Mouse (Mus musculus) hematopoietic stem cell, adult 5-6 weeks (primary cell): ENCODE measurements around the gene Myo9b. TPM values are rescaled to one million over a fixed set of nuclear protein-coding genes. Genes with fewer than 3 reads are reported as not detected.

Source experiments
- ATAC-seq, 2 experiments: fragments of 125-278 bp in 1 of 2; replicated peaks in 1 of 2; 2 replicates each; pipeline ENCODE4 v1.8.0; 2016 to 2017; ENCODE audit warnings: inconsistent platforms in 2 of 2, mild to moderate bottlenecking in 2 of 2, moderate number of reproducible peaks in 2 of 2, low read depth in 1 of 2, moderate TSS enrichment in 1 of 2; ENCODE audit not compliant: low FRiP score in 2 of 2, poor library complexity in 2 of 2, severe bottlenecking in 2 of 2, insufficient read depth in 1 of 2, low TSS enrichment in 1 of 2
- total RNA-seq: library from RNA; stranded (forward); fragments of 172-1452, 232-1000 nt; gene quantifications from 2 replicates; pipeline ENCODE4 v1.2.3, GENCODE M21; 2017

The Myo9b gene
- total RNA-seq, 1 experiment from 2014 or later, result 43.6 TPM

DNA sequence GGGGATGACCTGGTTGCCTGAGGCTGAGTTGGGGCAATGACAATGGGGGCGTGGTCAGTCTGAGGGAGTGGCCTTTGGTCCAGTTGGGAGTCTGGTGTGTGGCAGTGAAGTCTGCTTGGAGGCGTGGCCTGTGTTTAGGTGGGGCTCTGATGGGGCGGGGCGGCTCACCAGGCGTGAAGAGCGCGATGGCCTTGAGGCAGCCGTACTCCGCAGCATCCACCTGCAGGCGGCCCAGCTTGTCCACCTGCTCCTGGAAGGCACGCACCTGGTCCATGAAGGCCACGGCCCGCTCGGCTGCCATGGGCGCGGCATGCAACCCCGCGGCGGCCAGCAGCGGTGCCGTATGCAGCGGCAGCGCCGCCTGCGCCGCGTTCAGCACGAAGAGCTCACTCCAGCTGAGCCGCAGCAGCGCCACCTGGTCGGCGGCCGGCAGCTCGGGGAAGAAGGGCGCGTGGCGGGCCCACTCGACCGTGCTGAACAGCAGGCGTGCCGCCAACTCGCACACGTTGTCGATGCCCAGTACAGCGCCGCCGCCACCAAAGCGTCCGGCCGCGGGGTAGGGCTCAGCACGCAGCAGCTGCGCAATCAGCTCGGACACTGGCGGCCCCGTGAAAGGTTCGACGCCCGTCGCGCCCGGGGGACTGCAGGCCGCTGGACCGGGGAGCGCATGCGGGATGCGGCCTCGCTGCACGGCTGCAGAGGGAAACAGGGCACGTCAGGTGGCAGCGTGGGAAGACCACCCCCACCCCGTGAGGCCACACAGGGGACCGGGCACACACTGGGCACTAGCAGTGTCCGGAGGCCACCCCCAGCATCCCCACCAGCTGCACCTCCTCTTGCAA, 103.3 kb downstream of the Myo9b start:
- peak in 1 of 2 experiments; percentile 16; a peak in 1 of 4 replicates for ATAC-seq

DNA sequence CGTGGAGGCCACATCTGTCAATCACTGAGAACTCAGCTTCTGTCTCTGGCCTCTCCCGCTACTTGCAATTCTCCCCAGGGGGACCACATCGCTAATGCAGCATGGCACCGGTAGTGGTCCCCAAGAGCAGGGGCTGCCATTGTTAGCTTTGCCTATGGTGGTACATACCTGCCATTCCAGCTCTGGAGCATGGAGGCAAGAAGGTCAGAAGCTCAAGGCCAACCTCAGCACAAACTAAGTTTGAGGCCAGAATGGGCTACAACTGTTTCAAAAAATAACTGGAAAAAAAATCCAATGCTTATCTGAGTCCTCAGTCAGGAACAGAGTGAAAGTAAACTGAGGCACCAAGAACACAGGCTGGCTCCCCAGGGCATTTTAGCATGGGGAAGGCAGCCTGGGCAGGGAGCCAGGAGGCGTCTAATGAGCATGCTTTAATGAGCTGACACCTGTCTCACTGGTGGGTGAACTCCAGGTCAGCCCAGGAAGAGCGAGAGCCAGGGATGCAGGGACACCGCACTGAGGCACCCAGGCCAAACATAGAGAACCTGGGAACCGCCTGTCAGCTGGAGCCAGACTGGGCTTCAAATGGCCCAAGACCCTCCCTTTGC, 104.0 kb downstream of the Myo9b start:
- ATAC-seq, result no peak

DNA sequence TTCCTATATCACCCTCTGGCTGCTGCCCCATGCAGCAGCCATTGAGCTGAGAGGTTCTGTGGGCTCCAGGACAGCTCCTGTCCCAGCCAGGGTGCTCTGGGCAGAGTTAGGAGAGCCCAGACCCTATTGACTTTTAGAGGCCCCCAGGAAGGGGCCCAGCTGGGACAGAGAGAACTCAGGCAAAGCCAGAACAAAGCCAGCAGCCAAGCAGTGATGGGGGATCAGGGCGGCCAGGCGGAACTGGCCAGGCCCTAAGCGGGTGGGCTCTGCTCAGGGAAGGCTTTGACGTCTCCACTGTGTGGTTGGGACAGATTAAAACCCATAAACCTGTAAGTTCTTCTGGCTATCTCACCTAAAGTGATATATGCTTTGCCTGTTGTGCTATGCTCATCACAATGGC, 106.5 kb downstream of the Myo9b start:
- ATAC-seq, result no peak

DNA sequence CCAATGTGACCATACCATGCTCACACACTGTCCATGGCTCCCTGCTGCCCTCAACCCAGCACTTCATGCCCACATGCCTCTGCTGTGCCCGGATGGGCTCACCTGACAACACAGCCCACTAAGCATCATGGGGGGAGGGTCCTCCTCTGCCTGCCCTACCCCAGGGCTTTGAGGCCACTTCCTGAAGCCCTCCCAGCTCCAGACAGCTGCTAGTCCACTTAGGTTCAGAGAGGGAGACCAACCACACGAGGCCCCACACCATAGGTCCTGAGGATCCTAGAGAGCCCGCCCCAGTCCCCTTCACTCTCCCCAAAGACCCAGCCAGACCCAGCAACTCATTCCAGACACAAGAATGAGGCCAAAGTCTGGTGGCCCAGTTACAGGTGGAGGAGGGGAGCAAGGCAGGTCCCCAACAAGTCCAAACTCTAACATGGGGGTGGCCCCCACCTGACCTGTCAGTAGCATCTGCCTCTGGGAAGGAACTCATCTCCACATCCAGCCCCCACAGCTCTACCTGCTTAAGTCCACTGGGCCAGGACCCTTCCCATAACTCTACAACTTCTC, 107.1 kb downstream of the Myo9b start:
- no peak for ATAC-seq

DNA sequence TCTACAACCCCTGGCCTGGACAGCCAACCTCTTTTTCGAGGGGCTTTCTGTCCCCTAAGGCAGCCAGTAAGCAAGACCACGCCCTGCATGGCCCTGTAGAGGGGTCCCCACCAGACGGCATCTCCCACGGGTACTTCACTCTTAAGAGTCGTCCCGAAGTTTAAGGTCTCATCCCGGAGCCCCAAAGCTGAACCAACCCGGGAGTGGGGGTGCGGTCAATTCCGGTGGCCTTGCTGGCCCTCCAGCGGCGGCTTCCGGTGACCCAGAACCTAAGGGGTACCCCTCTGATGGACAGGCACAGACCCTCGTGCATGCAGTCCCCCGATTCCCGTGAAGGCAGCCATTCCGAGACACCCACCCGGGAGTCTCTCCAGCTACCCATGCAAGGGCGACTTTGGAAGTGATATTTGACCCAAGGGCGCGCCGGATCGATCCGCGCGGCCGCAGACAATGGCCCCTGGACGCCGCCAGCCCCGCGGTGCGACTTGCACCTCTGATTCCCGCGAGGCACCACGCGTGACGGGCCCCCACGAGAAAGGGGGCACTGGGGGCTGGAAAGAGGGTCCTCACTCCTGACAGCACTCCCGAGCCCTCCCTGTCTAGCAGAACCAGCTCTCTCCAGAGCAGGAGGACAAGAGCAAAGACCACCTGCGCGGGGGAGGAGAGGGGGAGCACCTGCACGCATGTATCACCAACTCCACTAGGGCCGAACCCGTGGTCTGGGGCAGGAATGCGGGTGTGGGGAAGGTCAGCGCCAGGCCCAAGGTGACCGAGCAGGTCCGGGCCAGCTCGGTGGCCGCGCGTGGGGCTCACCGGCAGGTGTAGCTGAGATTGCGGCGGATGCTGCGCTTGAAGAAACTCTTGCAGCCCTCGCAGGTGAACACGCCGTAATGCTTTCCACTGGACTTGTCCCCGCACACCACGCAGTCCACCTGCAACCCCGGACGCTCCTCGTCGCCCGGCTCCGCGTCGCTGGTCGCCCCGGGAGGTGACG, 108.0 kb downstream of the Myo9b start:
- ATAC-seq, result no peak

DNA sequence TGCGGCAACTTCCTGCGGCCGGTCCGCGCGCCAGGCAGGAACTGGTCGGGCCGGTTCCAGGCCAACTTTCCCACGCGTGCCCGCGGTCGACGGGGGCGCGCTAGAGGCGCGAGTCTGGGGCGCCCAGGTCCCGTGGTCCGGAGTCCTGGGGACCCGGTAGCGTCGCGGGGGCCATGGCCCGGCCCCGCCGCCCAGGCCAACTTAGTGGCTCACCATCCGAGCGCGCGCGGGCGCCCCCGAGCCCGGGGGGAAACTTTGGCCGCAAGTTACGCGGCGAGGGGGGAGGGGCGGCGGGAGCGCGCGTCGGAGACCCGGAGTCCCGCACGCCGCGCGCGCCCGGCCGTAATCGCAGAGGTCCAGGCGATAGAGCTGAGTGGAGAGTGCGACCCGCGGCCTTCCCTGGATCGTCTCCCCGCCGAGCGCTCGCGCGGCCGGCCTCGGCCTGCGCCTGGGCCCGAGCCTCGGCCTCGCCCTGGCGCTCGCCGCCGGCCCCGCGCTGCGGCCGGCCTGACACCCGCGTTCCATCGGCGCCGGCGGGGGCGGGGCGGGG, 109.0 kb downstream of the Myo9b start, which contains the start of gene Nr2f6:
TSS of gene Nr2f6 (minus strand) at position 540 of the 550 bp plus-strand sequence.
- no peak for ATAC-seq

DNA sequence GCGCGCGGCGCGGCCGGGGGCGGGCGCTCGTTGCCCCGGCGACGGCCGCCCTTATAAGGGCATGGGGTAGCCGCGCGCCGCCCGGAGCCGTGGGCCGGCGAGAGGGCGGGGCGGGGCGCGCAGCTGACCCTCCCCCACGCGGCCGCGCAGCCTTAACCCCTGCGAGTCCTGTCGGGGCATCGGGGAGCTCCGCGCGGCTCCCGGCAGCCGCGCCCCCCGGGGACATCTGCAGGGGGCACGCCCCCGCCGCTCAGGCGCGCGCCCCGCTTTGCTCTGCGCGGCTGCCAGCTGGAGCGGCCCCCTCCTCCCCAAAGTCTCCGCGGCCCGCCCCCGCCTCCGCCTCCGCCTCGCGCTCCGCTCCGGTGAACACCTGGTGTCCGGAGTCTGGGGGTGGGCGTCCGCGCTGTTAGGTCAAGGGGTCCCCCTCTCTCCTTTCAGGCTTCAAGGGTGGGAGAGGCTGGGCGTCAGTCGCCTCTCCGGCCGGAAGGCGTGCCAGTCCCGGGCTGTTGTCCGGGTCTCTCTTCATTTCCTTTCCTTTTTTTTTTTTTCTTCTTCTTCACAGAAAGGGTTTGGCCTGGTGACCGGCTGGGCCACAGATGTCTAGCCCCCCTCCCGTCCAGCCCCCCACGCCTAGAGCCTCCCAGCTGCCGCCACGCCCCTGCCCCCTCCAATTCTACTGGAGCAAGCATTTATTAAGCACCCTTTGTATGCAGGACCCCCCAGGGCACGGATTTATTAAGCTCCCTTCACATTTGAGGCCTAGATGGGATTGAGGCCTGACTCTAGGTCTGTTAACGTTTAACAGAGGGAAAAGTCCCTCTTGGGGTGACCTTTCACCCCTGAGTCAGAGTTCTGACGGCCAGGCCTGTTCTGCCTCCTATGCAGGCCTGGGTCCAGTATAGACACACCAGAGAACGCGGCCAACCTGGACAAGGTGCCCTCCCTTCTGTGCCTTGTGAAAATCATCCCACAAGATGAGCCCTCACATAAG, 109.8 kb downstream of the Myo9b start:
- peak; percentile 43 to 58; a peak in 2 of 4 replicates for ATAC-seq

DNA sequence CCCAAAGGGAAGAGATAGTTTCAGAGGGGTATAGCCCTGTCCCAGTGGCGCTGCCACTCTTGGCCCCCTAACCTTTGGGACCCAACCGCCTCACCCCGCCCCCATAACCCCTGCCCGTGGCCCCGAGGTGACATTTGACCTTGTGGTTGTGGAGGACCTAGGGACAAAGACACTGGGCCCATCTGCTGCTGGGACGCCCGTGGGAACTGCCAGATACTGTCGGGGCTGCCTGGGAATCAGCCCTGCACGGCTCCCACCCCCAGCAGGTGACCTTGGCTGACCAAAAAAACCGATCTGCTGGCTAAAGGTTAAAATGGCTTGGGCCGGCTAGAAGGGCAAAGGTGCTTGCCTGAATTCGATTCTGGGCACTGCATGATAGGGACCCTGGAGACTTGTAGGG, 110.9 kb downstream of the Myo9b start:
- ATAC-seq, result no peak

DNA sequence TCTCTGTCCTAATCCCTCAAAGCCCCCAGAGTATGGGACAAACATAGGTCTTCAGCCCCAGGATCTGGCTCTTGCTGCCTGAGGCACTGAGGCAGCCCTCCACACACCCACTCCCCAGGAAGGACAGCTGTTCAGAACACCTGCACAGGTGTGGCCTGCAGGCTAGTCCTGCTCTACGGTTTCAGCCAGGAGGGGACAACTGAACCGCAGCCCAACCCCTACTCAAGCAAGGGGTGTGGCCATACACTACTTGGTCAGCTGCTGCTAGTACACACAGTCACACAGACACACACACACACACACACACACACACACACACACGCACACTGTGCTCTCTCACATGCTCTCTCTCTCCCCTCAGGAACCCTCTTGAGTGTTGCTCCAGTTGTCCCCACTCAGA, 111.3 kb downstream of the Myo9b start:
- no peak for ATAC-seq

DNA sequence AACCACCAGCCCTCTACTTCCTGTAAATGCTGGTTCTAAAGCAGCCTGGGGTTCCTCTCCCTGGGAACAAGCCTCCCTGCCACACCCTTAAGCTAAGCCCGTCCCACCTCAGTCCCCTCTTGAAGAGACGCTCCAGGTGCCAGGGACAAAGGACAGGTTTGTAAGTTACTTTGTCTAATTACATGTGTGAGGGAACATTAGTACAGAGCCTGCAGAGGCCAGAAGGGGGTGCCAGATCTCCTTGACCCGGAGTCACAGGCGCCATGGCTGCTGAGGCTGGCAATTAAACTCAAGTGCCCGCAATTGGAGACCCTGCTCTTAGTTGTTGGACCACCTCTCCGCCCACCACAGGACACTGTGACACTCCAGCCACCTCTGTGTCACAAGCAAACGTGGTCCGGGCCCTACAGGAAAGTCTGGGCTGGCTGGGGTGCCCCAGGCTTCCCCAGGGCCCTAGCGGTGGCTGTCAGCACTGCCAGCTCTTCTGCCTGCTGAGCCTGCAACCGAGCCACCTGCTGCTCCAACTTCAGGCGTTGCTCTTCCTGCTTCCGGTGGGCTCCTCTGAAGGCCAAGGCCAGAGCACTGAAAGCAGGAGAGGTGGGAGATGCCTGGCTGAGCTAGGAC, 112.8 kb downstream of the Myo9b start:
- no peak for ATAC-seq

DNA sequence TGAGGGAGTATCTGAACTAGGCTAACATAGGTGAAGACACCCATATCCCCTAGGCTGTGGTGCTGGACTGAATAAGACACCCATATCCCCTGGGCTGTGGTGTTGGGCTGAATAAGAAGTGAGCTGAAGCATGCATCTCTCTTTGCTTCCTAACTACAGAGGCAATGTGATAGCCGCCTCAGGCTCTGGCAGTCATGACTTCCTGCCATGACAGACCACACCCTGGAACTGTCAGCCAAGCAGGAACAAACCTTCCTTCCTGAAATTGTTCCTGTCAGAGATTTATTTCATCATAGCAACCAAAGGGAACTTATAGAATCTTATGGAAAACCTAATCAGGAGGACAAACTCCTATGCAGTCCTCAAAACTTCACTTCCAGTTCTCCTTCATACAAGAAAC, 115.8 kb downstream of the Myo9b start:
- ATAC-seq, result no peak

DNA sequence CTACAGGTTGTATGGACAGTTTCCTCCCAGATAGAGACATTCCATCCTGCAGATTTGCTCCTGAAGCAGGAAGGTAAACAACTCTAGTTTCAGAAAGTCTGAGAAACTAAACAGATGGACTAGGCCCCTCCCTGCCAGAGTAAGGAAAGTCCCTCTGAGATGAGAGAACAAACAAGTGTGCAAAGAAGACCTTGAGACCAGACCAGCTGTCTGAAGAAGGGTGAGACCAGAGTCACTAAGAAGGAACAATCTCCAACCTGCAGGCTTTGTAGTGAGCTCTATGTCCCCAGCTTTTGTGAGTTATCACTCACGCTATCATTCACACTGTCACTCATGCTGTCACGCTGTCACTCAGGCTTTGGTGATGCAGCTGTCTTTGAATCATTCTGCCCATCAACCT, 119.2 kb downstream of the Myo9b start:
- ATAC-seq, result no peak

DNA sequence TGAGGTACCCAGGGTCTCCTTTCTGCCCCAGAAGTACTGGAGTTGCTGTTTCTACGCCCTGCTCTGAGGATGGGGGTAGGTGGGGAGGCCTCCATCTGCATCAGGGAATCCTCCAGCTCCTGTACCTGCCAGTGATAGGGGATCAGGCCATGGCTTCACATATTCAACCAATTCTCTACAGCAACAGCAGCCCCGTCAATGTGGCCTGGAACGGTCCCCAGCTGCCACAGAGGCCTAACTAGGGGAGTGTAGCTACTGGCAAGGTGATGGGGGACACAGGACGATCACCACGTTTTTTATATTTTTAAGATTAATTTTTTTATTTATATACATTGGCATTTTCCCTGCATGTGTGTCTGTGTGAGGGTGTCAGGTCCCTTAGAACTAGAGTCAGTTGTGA, 119.9 kb downstream of the Myo9b start:
- ATAC-seq, result no peak

DNA sequence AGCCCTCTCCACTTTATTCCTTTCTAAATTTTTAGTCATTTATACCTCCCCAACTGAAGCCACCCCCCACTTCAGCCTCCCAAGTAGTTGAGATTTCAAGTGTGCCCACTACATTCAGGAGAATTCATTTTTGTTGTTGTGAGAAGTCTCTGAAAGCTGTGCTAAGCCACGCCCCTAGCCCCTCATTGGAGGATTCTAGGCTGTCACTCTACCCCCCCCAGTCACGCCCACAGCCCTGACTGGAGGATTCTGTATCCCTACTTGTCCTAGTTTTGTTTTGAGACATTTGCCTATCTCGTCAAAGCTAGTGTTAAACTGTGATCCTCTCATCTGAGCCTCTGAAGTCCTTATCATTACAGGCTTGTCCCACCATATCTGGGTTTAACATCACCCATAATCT, 120.4 kb downstream of the Myo9b start:
- ATAC-seq, result no peak

DNA sequence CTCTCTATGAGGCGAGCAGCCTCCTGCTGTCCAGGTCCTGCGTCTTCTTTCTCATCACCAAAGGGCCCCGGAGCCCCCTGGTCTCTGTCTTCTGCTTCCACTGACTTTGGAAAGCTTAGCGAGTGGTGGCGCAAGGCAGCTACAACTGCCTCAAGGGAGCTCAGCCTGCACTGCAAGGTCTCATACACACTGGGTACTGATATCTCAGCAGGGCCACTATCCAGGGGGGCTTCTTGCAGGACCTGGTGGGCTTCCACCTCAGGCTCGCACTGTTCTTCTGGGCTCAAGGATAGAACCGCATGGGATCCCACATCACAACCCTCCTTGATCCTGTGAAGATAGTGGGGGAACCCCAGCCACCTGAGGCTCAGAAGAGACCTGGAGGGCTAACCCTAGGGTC, 122.0 kb downstream of the Myo9b start:
- ATAC-seq, result no peak

DNA sequence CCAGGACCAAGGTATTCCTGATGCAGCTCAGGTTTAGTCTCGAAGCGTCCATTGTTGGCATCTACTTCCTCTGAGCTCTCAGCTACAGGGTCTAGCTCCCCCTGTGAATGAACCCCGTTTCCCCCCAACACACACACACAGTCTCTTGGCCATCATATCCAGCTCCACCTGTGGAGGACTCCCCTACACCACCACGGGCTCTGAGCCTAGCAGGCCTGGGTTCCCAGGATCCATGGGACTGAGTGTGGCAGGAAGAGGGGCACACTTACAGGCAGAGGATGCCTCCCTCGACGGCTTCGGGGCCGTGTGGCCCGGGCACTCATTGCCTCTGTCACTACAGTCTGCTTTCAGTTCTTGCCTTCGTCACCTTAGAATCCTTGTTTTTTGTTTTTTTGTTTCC, 122.6 kb downstream of the Myo9b start:
- no peak for ATAC-seq
